Mouse (Mus musculus) E14TG2a.4 (cell line): ENCODE data around the gene Zfp341.

Experiments used
- H3K27me3 ChIP-seq: 2 replicates; pipeline ENCODE4 v1.6.1; 2014; ENCODE audit warnings: low read length, control low read depth; ENCODE audit not compliant: insufficient read depth
- H3K36me3 ChIP-seq: 2 replicates; pipeline ENCODE4 v1.6.1; 2014; ENCODE audit warnings: low read length, control low read depth; ENCODE audit not compliant: insufficient read depth
- H3K4me1 ChIP-seq: replicated peaks from 2 replicates; pipeline ENCODE4 v1.6.1; 2014; ENCODE audit warnings: low read depth, low read length, control low read depth
- H3K4me3 ChIP-seq: replicated peaks from 2 replicates; pipeline ENCODE4 v1.5.1; 2014; ENCODE audit warnings: mild to moderate bottlenecking, low read length
- H3K9me3 ChIP-seq: 2 replicates; pipeline ENCODE4 v1.6.1; 2014; ENCODE audit warnings: low read length, control low read depth
- NANOG ChIP-seq: IDR thresholded peaks from 2 replicates; pipeline ENCODE4 v1.6.1; 2014; ENCODE audit warnings: borderline replicate concordance, low read length, mixed read lengths

Gene Zfp341

GRCm38 (mm10) chr2:154695690-154696089 lies 82.6 kb downstream of the Zfp341 start:
- no peak for TF ChIP-seq NANOG
- peaks cover 34% of the 10 kb centered on the region for H3K4me1 ChIP-seq
- no peak overlapping the region for H3K4me3 ChIP-seq
- H3K36me3 ChIP-seq = peaks cover 38% of the 10 kb centered on the region
- no peaks in the 10 kb centered on the region for H3K27me3 ChIP-seq
- no peaks in the 10 kb centered on the region for H3K9me3 ChIP-seq
